Comparison of ENCODE assay signal across 7 mouse cellular contexts in the genomic region with DNA sequence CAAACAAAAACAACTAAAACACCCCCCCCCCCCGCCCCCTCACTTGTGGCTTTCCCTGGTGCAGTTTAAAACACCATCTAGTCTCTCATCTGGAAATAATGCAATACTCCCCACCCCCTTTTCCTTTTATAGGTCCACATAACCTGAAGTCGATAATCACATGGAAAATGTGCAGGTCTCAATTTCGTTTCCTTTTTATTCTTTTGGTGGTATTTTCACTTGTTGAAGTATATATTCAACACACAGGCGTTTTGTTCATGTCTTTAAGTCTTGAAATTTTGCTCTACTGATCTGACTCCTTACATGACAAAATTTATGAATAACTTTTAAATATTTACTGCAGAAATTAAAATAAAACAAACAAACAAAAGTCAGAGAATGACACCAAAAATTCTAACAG. TPM values are rescaled to one million over a fixed set of nuclear protein-coding genes. Genes with fewer than 3 reads are reported as not detected.
DNase-seq lines count a peak whose midpoint lies in the region; ATAC-seq and TF ChIP-seq lines count a peak whose summit lies in the region.

No protein-coding gene starts in this region.

- no peaks in the 10 kb centered on the region; the same call in 1 of the 2 replicates for H3K4me1 ChIP-seq in neural tube, embryonic 11.5 days (ENCODE audit: control insufficient read depth, insufficient read depth, low read length)
- H3K4me1 ChIP-seq in forebrain, embryonic 10.5 days: peaks cover 30% of the 10 kb centered on the region
- 0 out of 2 replicates have a peak, but pooled peaks cover 2% of the 10 kb centered on the region for H3K4me1 ChIP-seq in intestine, embryonic 16.5 days (ENCODE audit: control insufficient read depth, insufficient read depth, low read length)
- H3K4me1 ChIP-seq in olfactory bulb, adult 2 months (ENCODE audit: control insufficient read depth, insufficient read depth, low read length): 0 out of 2 replicates have a peak, but pooled peaks cover 3% of the 10 kb centered on the region

- TF ChIP-seq POLR2A in olfactory bulb, adult 2 months (IDR thresholded peaks at IDR 0.05; ENCODE audit: insufficient read depth, low read depth, low read length): no peak

- H3K9ac ChIP-seq in neural tube, embryonic 11.5 days (ENCODE audit: low read length): no peak overlapping the region
- H3K9ac ChIP-seq in intestine, embryonic 16.5 days (ENCODE audit: low read depth, low read length): no peak overlapping the region; the same call in 1 of the 2 replicates

- 5% methylated on average over 4 of the region's 4 CpGs for WGBS in neural tube, embryonic 11.5 days
- WGBS in forebrain, embryonic 10.5 days: 0% methylated on average over 4 of the region's 4 CpGs
- under 1% methylated on average over 4 of the region's 4 CpGs for WGBS in intestine, embryonic 16.5 days
- WGBS in olfactory bulb, adult 2 months: under 1% methylated on average over 4 of the region's 4 CpGs

- H3K36me3 ChIP-seq in neural tube, embryonic 11.5 days (ENCODE audit: control insufficient read depth, insufficient read depth, low read length): no peaks in the 10 kb centered on the region
- H3K36me3 ChIP-seq in forebrain, embryonic 10.5 days (replicated peaks): no peaks in the 10 kb centered on the region
- no peaks in the 10 kb centered on the region for H3K36me3 ChIP-seq in intestine, embryonic 16.5 days (ENCODE audit: control insufficient read depth, insufficient read depth, low read length)

- peak overlapping the region; percentile 43 for H3K4me3 ChIP-seq in neural tube, embryonic 11.5 days (ENCODE audit: low read depth, low read length)
- H3K4me3 ChIP-seq in forebrain, embryonic 10.5 days: peak overlapping the region; percentile 62
- H3K4me3 ChIP-seq in intestine, embryonic 16.5 days (ENCODE audit: low read length): peak overlapping the region; percentile 53
- H3K4me3 ChIP-seq in olfactory bulb, adult 2 months (ENCODE audit: insufficient read depth, low read depth, low read length): peak overlapping the region; percentile 54

- no peak for ATAC-seq in neural tube, embryonic 11.5 days (ENCODE audit: insufficient read depth, low FRiP score, low TSS enrichment)
- ATAC-seq in intestine, embryonic 16.5 days: no peak

- no peaks in the 10 kb centered on the region for H3K27me3 ChIP-seq in neural tube, embryonic 11.5 days (ENCODE audit: control insufficient read depth, insufficient read depth, low read length)
- no peaks in the 10 kb centered on the region for H3K27me3 ChIP-seq in forebrain, embryonic 10.5 days (ENCODE audit: poor library complexity, severe bottlenecking)
- H3K27me3 ChIP-seq in intestine, embryonic 16.5 days (replicated peaks; ENCODE audit: control insufficient read depth, insufficient read depth, low read length): no peaks in the 10 kb centered on the region

- TF ChIP-seq CTCF in olfactory bulb, adult 2 months (IDR thresholded peaks at IDR 0.05; ENCODE audit: insufficient read depth, low read depth, low read length): no peak

- H3K9me3 ChIP-seq in neural tube, embryonic 11.5 days (ENCODE audit: control insufficient read depth, low read length): no peaks in the 10 kb centered on the region
- H3K9me3 ChIP-seq in forebrain, embryonic 10.5 days: no peaks in the 10 kb centered on the region
- H3K9me3 ChIP-seq in intestine, embryonic 16.5 days (ENCODE audit: control insufficient read depth, low read length): no peaks in the 10 kb centered on the region

- no peak overlapping the region for H3K27ac ChIP-seq in neural tube, embryonic 11.5 days (ENCODE audit: low read depth, low read length)
- peak overlapping the region; percentile 85 for H3K27ac ChIP-seq in forebrain, embryonic 10.5 days
- peak overlapping the region; percentile 65; the same call in 1 of the 2 replicates for H3K27ac ChIP-seq in intestine, embryonic 16.5 days (ENCODE audit: low read length)
- no peak overlapping the region for H3K27ac ChIP-seq in olfactory bulb, adult 2 months (ENCODE audit: insufficient read depth, low read depth, low read length)

- H3K4me2 ChIP-seq in neural tube, embryonic 11.5 days (ENCODE audit: low read depth): peak overlapping the region; percentile 42
- H3K4me2 ChIP-seq in intestine, embryonic 16.5 days (ENCODE audit: low read depth, low read length): peak overlapping the region; percentile 64

- DNase-seq in neural tube, embryonic 11.5 days (ENCODE audit: low spot score): no peak
- no peak for DNase-seq in neural tube, embryonic 10.5 days (ENCODE audit: extremely low spot score, low spot score)
- no peak for DNase-seq in forebrain, embryonic 10.5 days (ENCODE audit: extremely low spot score, low spot score)
- DNase-seq in ovary, postnatal 36 days (ENCODE audit: low spot score): no peak
- DNase-seq in adrenal gland, postnatal 14 days: no peak

RNA-seq across cellular contexts. Expression of gene Adamts6, which starts 1.3 kb away (rescaled TPM):
- 2.6 and 3.1 TPM in 2 replicates for polyA plus RNA-seq in neural tube, embryonic 11.5 days (2014; fragmentation: Nextera tagmentation; extraction: Ambion mirVana)
- 2.3 and 2.7 TPM in 2 replicates for polyA plus RNA-seq in forebrain, embryonic 10.5 days (2016; fragmentation: Nextera tagmentation; extraction: Ambion mirVana)
- 1.2 and 1.4 TPM in 2 replicates for polyA plus RNA-seq in intestine, embryonic 16.5 days (2015; fragmentation: Nextera tagmentation; extraction: Ambion mirVana)
- polyA plus RNA-seq in olfactory bulb, adult 2 months (2012; ENCODE audit: insufficient read depth, insufficient read length, low replicate concordance, missing spikeins): not detected in 2 replicates
- total RNA-seq in adrenal gland, postnatal 14 days (2021): 3.2 and 3.8 TPM in 2 replicates

RNA-seq across cellular contexts. Expression of gene Ppwd1, which starts 57.7 kb away (rescaled TPM):
- polyA plus RNA-seq in neural tube, embryonic 11.5 days (2014; fragmentation: Nextera tagmentation; extraction: Ambion mirVana): 15.5 and 16.4 TPM in 2 replicates
- 20.1 and 21.3 TPM in 2 replicates for polyA plus RNA-seq in forebrain, embryonic 10.5 days (2016; fragmentation: Nextera tagmentation; extraction: Ambion mirVana)
- polyA plus RNA-seq in intestine, embryonic 16.5 days (2015; fragmentation: Nextera tagmentation; extraction: Ambion mirVana): 11.4 and 11.7 TPM in 2 replicates
- not detected in 2 replicates for polyA plus RNA-seq in olfactory bulb, adult 2 months (2012; ENCODE audit: insufficient read depth, insufficient read length, low replicate concordance, missing spikeins)
- total RNA-seq in adrenal gland, postnatal 14 days (2021): 16.7 and 18.1 TPM in 2 replicates

RNA-seq across cellular contexts. Expression of gene Cenpk, which starts 57.9 kb away (rescaled TPM):
- 54.7 and 61.5 TPM in 2 replicates for polyA plus RNA-seq in neural tube, embryonic 11.5 days (2014; fragmentation: Nextera tagmentation; extraction: Ambion mirVana)
- 92.5 and 102 TPM in 2 replicates for polyA plus RNA-seq in forebrain, embryonic 10.5 days (2016; fragmentation: Nextera tagmentation; extraction: Ambion mirVana)
- polyA plus RNA-seq in intestine, embryonic 16.5 days (2015; fragmentation: Nextera tagmentation; extraction: Ambion mirVana): 33.3 and 38.5 TPM in 2 replicates
- polyA plus RNA-seq in olfactory bulb, adult 2 months (2012; ENCODE audit: insufficient read depth, insufficient read length, low replicate concordance, missing spikeins): not detected in 2 replicates
- total RNA-seq in adrenal gland, postnatal 14 days (2021): 5.4 and 7.6 TPM in 2 replicates

Comparison
In these comparisons a context has a peak if more than half of its experiments do, and no peak if none do; other contexts are left out.
1. H3K27ac ChIP-seq: peak in forebrain, embryonic 10.5 days (single experiment) and intestine, embryonic 16.5 days (single experiment); none in neural tube, embryonic 11.5 days (single experiment) and olfactory bulb, adult 2 months (single experiment).
2. RNA of gene Ppwd1, which starts 57.7 kb away (polyA plus RNA-seq): 20.1 to 21.3 TPM in forebrain, embryonic 10.5 days, 15.5 to 16.4 TPM in neural tube, embryonic 11.5 days and 11.4 to 11.7 TPM in intestine, embryonic 16.5 days; not detected in olfactory bulb, adult 2 months; every median in the first group is over 10 times any median in the second.
3. RNA of gene Cenpk, which starts 57.9 kb away (polyA plus RNA-seq): 92.5 to 102 TPM in forebrain, embryonic 10.5 days, 54.7 to 61.5 TPM in neural tube, embryonic 11.5 days and 33.3 to 38.5 TPM in intestine, embryonic 16.5 days; not detected in olfactory bulb, adult 2 months; every median in the first group is over 10 times any median in the second.
4. Peak in every context shown above with its lines, with median percentiles within 50 percentile points of each other: H3K4me3 ChIP-seq.